Mouse (Mus musculus) megakaryocyte, embryonic 14.5 days (primary cell): ENCODE data around the gene Reep3. TPM values are rescaled to one million over a fixed set of nuclear protein-coding genes. Genes with fewer than 3 reads are reported as not detected.

Experiments
- H3K27me3 ChIP-seq: replicated peaks from 2 replicates; pipeline ENCODE3; 2012; ENCODE audit warnings: inconsistent platforms
- H3K36me3 ChIP-seq: replicated peaks from 2 replicates; pipeline ENCODE3; 2012; ENCODE audit warnings: low read length, inconsistent platforms, mixed read lengths
- H3K4me1 ChIP-seq: 2 replicates; pipeline ENCODE4 v1.6.1; 2012; ENCODE audit warnings: inconsistent platforms
- H3K4me3 ChIP-seq: replicated peaks from 2 replicates; pipeline ENCODE3; 2012; ENCODE audit warnings: moderate library complexity, mild to moderate bottlenecking, inconsistent platforms
- H3K9me3 ChIP-seq: 2 replicates; pipeline ENCODE4 v1.6.1; 2012; ENCODE audit warnings: inconsistent platforms
- FLI1 ChIP-seq: IDR thresholded peaks from 2 replicates; pipeline ENCODE4 v1.6.1; 2012; ENCODE audit warnings: low read length, inconsistent platforms, mixed read lengths
- GATA1 ChIP-seq: IDR thresholded peaks from 3 replicates; pipeline ENCODE4 v1.6.1; 2012; ENCODE audit warnings: mixed read lengths, low read length, inconsistent platforms, borderline replicate concordance
- polyA plus RNA-seq: library from polyadenylated mRNA; stranded (reverse); fragments of >175 nt; gene quantifications from 2 replicates; pipeline ENCODE4 v1.2.3, GENCODE M21; 2012; ENCODE audit warnings: low replicate concordance; ENCODE audit not compliant: insufficient read depth

Gene Reep3
- polyA plus RNA-seq, 1 experiment: 0.97 TPM

DNA sequence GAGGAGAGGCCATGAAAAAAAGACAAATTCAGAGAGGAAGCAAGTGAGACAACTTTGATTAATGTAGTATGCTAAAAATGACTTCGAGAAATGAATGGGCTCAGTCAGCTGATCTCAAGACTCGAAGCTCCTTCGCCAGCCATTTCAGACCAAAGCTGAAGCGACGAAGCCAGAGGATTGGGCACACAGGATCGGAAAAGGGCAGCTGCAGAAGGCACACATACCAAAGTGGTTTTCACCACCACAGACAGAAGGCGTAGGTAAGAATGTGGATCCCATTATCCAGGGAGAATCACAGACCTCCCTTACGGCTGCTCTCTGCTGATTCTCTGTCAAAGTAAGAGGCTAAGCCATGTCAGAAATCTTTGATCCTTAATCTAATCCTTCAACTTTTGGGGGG lies 136.6 kb downstream of the Reep3 start:
- peaks cover 3% of the 10 kb centered on the region for H3K27me3 ChIP-seq
- TF ChIP-seq GATA1 (no peak), FLI1 (no peak)

More for the DNA sequence above, 136.6 kb downstream of the Reep3 start:
- Histone ChIP-seq H3K4me1 (no peaks in the 10 kb centered on the region), H3K9me3 (0 out of 2 replicates have a peak, but pooled peaks cover 4% of the 10 kb centered on the region), H3K4me3 (no peak overlapping the region), H3K36me3 (no peaks in the 10 kb centered on the region)

Other genes with a start within 250 kb of the Reep3 start
- gene Jmjd1c, start 820 bp downstream of the Reep3 start, polyA plus RNA-seq: 0.47 and 4.9 TPM in 2 replicates
- gene Nrbf2, start 188.4 kb upstream of the Reep3 start, polyA plus RNA-seq: 44.9 and 49.4 TPM in 2 replicates